Mouse (Mus musculus): ENCODE measurements around the gene Arhgef33. TPM values are rescaled to one million over a fixed set of nuclear protein-coding genes. Genes with fewer than 3 reads are reported as not detected.

The Arhgef33 gene
- polyA plus RNA-seq, 1 experiment from 2014 or later = 0.32 TPM

DNA sequence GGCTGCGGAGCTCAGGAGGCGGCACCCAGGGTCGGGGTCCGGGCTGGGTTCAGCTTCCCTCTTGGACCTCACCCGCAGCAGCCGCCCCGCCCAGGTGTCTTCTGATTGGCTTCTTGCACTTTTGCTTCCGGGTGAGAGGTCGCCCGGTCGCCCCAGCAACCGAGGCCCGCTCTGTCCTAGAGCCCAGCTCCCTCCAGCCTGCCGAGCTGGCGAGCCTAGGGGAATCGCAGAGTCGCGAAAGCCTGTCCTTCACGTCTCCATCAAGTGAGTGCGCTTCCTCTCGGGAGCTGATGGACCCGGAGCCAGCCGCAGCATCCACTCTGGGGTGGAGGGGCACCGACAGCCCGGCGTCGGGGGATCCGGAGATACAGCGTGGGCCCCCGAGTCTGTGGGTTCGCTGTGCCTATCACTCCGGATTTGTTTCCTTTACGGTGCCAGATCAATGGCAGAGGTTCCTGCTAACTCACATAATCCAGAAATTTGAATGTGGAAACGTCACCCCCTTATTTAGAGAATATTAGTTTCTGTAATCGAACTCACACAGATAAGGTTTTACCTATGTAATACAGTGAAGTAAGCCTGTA lies 17.0 kb upstream of the Arhgef33 start, which contains the start of the genes Morn2 and Dhx57:
Gene Morn2, plus strand, starts transcription at position 130 of the 584 bp plus-strand sequence.
Gene Dhx57, minus strand, starts transcription at position 403 of the 584 bp plus-strand sequence.
- Histone ChIP-seq H3K4me3 (ENCODE audit: low read depth, low read length) (peak within 1 kb of the TSS; percentile 80), H3K27ac (ENCODE audit: low read length) (peak within 1 kb of the TSS; percentile 71), H3K4me2 (ENCODE audit: low read depth, low read length) (peak within 1 kb of the TSS; percentile 94)

DNA sequence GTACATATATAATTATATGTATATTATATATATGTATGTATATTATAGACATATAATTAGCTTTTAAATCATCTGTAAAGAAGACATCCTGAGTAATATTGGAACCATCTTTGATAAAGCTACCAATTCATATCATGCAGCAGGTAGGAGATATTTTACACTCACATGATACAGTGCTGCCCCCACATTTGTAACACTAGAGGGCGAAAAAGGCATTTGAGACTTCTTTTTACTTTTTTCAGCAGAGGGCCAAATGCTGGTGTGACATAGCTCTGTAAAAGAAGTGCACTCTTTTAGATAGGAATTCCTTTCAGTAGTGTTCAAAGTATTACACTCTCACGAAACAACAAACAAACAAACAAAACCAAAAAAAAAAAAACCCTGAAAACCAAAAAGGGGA lies 16.1 kb upstream of the Arhgef33 start:
- Histone ChIP-seq H3K9ac (ENCODE audit: low read depth, low read length) (no peak overlapping the region), H3K27ac (ENCODE audit: low read length) (no peak overlapping the region), H3K4me3 (ENCODE audit: low read depth, low read length) (no peak overlapping the region), H3K4me2 (ENCODE audit: low read depth, low read length) (no peak overlapping the region), H3K27me3 (ENCODE audit: control insufficient read depth, insufficient read depth, low read depth, low read length) (no peaks in the 10 kb centered on the region), H3K36me3 (ENCODE audit: control insufficient read depth, insufficient read depth) (no peaks in the 10 kb centered on the region), H3K4me1 (ENCODE audit: control insufficient read depth, low read depth, low read length) (peaks cover 17% of the 10 kb centered on the region), H3K9me3 (replicated peaks; ENCODE audit: control insufficient read depth, low read length) (no peaks in the 10 kb centered on the region)
- WGBS (ENCODE audit: insufficient replicate concordance) = 17% methylated on average over 2 of the region's 2 CpGs
- ATAC-seq (ENCODE audit: low read depth) = no peak

More for the DNA sequence above, 17.0 kb upstream of the Arhgef33 start, which contains the start of the genes Morn2 and Dhx57:
- Histone ChIP-seq H3K27me3 (ENCODE audit: control insufficient read depth, insufficient read depth, low read depth, low read length) (no peaks in the 10 kb centered on the region), H3K9me3 (replicated peaks; ENCODE audit: control insufficient read depth, low read length) (no peaks in the 10 kb centered on the region), H3K36me3 (ENCODE audit: control insufficient read depth, insufficient read depth) (no peaks in the 10 kb centered on the region), H3K4me1 (ENCODE audit: control insufficient read depth, low read depth, low read length) (peaks cover 17% of the 10 kb centered on the region), H3K9ac (ENCODE audit: low read depth, low read length) (peak within 1 kb of the TSS; percentile 78)
- ATAC-seq (ENCODE audit: low read depth) = peak; percentile 100
- 1% methylated on average over 35 of the region's 35 CpGs for WGBS (ENCODE audit: insufficient replicate concordance)

DNA sequence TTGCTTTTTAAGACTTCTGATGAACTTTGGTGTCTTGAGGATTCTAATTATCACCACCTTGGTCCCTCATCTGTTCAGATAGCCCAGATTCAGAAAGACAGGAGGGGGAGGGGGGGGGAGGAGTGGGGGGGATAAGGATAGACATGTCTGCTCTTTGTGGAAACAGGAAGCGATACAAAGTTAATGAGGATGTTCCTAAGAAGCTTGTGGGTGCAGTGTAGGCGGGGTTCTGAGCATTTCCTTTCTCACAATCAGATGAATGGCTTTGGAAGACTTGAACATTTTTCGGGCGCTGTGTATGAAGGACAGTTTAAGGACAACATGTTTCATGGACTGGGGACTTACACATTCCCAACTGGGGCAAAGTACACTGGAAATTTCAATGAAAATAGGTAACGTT lies 11.9 kb upstream of the Arhgef33 start:
- H3K4me3 ChIP-seq (ENCODE audit: low read depth, low read length) = no peak overlapping the region
- ATAC-seq (ENCODE audit: low read depth) = no peak
- no peaks in the 10 kb centered on the region for H3K9me3 ChIP-seq (replicated peaks; ENCODE audit: control insufficient read depth, low read length)
- H3K27me3 ChIP-seq (ENCODE audit: control insufficient read depth, insufficient read depth, low read depth, low read length) = no peaks in the 10 kb centered on the region
- H3K27ac ChIP-seq (ENCODE audit: low read length) = no peak overlapping the region
- no peak overlapping the region for H3K4me2 ChIP-seq (ENCODE audit: low read depth, low read length)
- H3K9ac ChIP-seq (ENCODE audit: low read depth, low read length) = no peak overlapping the region
- no peaks in the 10 kb centered on the region for H3K4me1 ChIP-seq (ENCODE audit: control insufficient read depth, low read depth, low read length)
- WGBS (ENCODE audit: insufficient replicate concordance) = 59% methylated on average over 5 of the region's 5 CpGs
- H3K36me3 ChIP-seq (ENCODE audit: control insufficient read depth, insufficient read depth) = no peaks in the 10 kb centered on the region

DNA sequence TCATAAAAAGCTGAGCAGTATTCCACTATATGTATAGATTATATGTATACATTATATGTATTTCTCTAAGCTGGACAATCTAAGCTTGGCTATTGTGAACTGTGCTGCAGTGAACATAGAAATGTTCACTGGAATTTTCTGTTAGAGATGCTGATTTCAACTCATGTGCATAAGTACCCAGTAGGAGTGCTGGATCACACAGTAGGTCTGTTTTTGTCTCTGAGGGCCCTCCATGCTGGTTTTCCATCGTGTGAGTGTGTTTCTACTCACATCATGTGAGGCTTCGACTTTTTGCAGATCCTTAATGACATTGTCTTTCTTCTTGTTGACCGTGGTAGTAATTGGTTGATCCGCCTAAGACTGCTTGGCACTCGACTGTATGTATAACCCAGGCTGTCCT lies 8.4 kb upstream of the Arhgef33 start:
- ATAC-seq (ENCODE audit: low read depth) = no peak
- Histone ChIP-seq H3K27ac (ENCODE audit: low read length) (no peak overlapping the region), H3K4me2 (ENCODE audit: low read depth, low read length) (no peak overlapping the region), H3K27me3 (ENCODE audit: control insufficient read depth, insufficient read depth, low read depth, low read length) (no peaks in the 10 kb centered on the region), H3K4me1 (ENCODE audit: control insufficient read depth, low read depth, low read length) (no peaks in the 10 kb centered on the region), H3K9me3 (replicated peaks; ENCODE audit: control insufficient read depth, low read length) (no peaks in the 10 kb centered on the region), H3K9ac (ENCODE audit: low read depth, low read length) (no peak overlapping the region), H3K4me3 (ENCODE audit: low read depth, low read length) (no peak overlapping the region), H3K36me3 (ENCODE audit: control insufficient read depth, insufficient read depth) (no peaks in the 10 kb centered on the region)
- 66% methylated on average over 5 of the region's 5 CpGs for WGBS (ENCODE audit: insufficient replicate concordance)

DNA sequence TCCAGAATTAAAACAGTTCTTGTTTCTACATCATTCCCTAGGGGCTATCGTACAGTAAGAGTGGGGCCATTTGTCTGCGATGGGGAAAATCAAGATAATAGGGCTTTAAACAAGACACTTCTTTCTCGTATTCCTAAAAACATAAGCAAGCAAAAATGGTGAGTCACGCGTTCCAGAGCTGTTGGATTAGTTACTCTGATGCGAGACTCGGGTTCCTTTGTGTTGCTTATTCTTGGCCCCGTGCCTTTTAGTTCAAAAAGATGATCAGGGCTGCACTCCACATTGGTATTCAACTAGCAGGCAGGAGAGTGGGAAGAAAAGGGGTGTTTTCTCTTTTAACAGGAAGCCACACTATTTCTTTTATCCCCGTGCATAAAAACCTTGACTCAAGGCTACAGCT lies 4.6 kb downstream of the Arhgef33 start:
- H3K36me3 ChIP-seq (ENCODE audit: control insufficient read depth, insufficient read depth) = no peaks in the 10 kb centered on the region
- no peak overlapping the region for H3K4me2 ChIP-seq (ENCODE audit: low read depth, low read length)
- H3K27me3 ChIP-seq (ENCODE audit: control insufficient read depth, insufficient read depth, low read depth, low read length) = no peaks in the 10 kb centered on the region
- no peak overlapping the region for H3K27ac ChIP-seq (ENCODE audit: low read length)
- H3K4me3 ChIP-seq (ENCODE audit: low read depth, low read length) = no peak overlapping the region
- ATAC-seq (ENCODE audit: low read depth) = no peak
- H3K9me3 ChIP-seq (replicated peaks; ENCODE audit: control insufficient read depth, low read length) = no peaks in the 10 kb centered on the region
- no peaks in the 10 kb centered on the region for H3K4me1 ChIP-seq (ENCODE audit: control insufficient read depth, low read depth, low read length)
- H3K9ac ChIP-seq (ENCODE audit: low read depth, low read length) = no peak overlapping the region
- WGBS (ENCODE audit: insufficient replicate concordance) = 65% methylated on average over 9 of the region's 9 CpGs

DNA sequence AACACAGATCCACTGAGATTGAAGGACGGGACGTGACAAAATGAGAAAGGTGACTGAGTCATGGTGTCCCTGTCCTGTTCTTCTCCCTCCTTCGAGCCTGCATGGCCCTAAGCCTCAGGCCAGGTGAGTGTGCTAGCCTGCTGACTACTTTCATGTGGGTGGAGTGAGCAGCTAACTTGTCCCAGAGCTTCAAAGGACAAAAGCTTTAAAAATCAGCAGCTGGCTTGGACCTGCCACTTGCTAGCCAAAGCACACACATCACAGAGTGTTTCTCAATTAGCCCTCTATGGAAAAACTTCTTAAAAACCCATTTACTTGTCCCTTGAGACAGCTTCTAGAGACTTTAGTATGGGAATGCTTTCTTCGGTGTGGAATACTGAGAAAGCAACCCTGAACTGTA lies 5.2 kb downstream of the Arhgef33 start:
- no peak for ATAC-seq (ENCODE audit: low read depth)
- H3K4me2 ChIP-seq (ENCODE audit: low read depth, low read length) = no peak overlapping the region
- no peaks in the 10 kb centered on the region for H3K27me3 ChIP-seq (ENCODE audit: control insufficient read depth, insufficient read depth, low read depth, low read length)
- no peaks in the 10 kb centered on the region for H3K4me1 ChIP-seq (ENCODE audit: control insufficient read depth, low read depth, low read length)
- H3K4me3 ChIP-seq (ENCODE audit: low read depth, low read length) = no peak overlapping the region
- H3K27ac ChIP-seq (ENCODE audit: low read length) = no peak overlapping the region
- H3K36me3 ChIP-seq (ENCODE audit: control insufficient read depth, insufficient read depth) = no peaks in the 10 kb centered on the region
- 57% methylated on average over 4 of the region's 4 CpGs for WGBS (ENCODE audit: insufficient replicate concordance)
- no peaks in the 10 kb centered on the region for H3K9me3 ChIP-seq (replicated peaks; ENCODE audit: control insufficient read depth, low read length)
- no peak overlapping the region for H3K9ac ChIP-seq (ENCODE audit: low read depth, low read length)

DNA sequence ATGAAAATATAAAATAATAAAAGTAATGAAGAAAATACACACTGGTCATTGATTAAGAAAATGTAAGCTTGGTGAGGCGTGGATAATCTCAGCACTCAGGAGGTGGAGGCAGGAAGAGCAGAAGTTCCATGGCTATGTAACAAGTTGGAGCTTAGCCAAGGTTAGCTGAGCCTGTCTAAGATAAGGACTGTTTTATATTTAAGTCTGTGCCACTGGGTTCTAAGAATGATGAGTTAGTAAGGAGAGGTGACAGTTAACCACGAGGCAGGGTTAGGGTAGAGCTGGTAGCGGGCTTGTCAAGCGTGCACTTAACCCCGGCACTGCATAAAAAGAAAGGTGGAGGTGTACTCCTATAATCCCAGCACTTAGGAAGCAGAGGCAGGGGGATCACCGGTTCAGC lies 15.0 kb downstream of the Arhgef33 start:
- WGBS (ENCODE audit: insufficient replicate concordance) = 51% methylated on average over 6 of the region's 6 CpGs
- no peak for ATAC-seq (ENCODE audit: low read depth)

DNA sequence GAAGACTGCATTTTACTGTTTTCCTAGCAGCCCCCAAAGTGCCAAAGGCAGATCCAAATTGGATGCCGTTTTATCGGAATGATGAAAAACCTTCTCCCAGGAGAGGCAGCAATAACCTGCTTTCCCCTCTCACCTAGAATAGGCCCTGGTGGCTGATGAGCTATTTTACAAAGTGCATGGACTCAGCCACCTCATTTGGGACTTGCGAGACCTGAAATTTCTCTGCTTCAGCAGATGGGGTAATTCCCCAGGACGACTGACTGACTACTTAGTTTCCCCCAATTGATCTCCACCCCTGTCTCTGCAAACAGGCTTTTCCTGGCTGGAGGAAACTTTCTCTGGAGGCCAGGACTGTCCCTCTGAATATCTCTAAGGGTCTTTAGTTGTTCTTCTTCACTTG lies 15.8 kb downstream of the Arhgef33 start:
- no peak overlapping the region for H3K4me2 ChIP-seq (ENCODE audit: low read depth, low read length)
- H3K9me3 ChIP-seq (replicated peaks; ENCODE audit: control insufficient read depth, low read length) = no peaks in the 10 kb centered on the region
- H3K27me3 ChIP-seq (ENCODE audit: control insufficient read depth, insufficient read depth, low read depth, low read length) = no peaks in the 10 kb centered on the region
- H3K4me1 ChIP-seq (ENCODE audit: control insufficient read depth, low read depth, low read length) = no peaks in the 10 kb centered on the region
- ATAC-seq (ENCODE audit: low read depth) = no peak
- H3K27ac ChIP-seq (ENCODE audit: low read length) = no peak overlapping the region
- no peak overlapping the region for H3K9ac ChIP-seq (ENCODE audit: low read depth, low read length)
- H3K36me3 ChIP-seq (ENCODE audit: control insufficient read depth, insufficient read depth) = no peaks in the 10 kb centered on the region
- H3K4me3 ChIP-seq (ENCODE audit: low read depth, low read length) = no peak overlapping the region
- 61% methylated on average over 4 of the region's 4 CpGs for WGBS (ENCODE audit: insufficient replicate concordance)

More for the DNA sequence above, 15.0 kb downstream of the Arhgef33 start:
- Histone ChIP-seq H3K9me3 (replicated peaks; ENCODE audit: control insufficient read depth, low read length) (no peaks in the 10 kb centered on the region), H3K4me3 (ENCODE audit: low read depth, low read length) (no peak overlapping the region), H3K9ac (ENCODE audit: low read depth, low read length) (no peak overlapping the region), H3K27me3 (ENCODE audit: control insufficient read depth, insufficient read depth, low read depth, low read length) (no peaks in the 10 kb centered on the region), H3K27ac (ENCODE audit: low read length) (no peak overlapping the region), H3K36me3 (ENCODE audit: control insufficient read depth, insufficient read depth) (no peaks in the 10 kb centered on the region), H3K4me1 (ENCODE audit: control insufficient read depth, low read depth, low read length) (no peaks in the 10 kb centered on the region), H3K4me2 (ENCODE audit: low read depth, low read length) (no peak overlapping the region)

DNA sequence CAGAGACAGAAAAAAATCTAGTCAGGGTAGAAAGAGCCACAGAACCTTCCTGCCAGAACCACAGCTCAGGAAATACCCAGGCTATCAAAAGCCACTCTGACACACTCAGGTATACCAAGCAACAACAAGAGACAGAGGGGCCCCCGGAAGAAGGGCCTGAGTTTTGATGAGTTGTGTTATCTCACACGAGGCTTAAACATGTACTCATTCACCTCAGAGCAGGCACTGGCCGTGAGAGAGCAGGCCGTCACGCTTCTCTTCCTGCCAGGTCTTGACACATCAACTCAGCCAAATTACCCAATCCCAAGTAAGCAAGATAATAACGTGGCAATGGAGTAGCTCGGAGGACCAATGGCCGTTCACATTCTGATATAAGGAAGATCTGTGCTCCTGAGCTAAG lies 16.5 kb downstream of the Arhgef33 start:
- H3K4me1 ChIP-seq (ENCODE audit: control insufficient read depth, low read depth, low read length) = no peaks in the 10 kb centered on the region
- H3K9ac ChIP-seq (ENCODE audit: low read depth, low read length) = no peak overlapping the region
- WGBS (ENCODE audit: insufficient replicate concordance) = 27% methylated on average over 8 of the region's 8 CpGs
- no peaks in the 10 kb centered on the region for H3K9me3 ChIP-seq (replicated peaks; ENCODE audit: control insufficient read depth, low read length)
- no peaks in the 10 kb centered on the region for H3K36me3 ChIP-seq (ENCODE audit: control insufficient read depth, insufficient read depth)
- H3K4me3 ChIP-seq (ENCODE audit: low read depth, low read length) = no peak overlapping the region
- no peak overlapping the region for H3K27ac ChIP-seq (ENCODE audit: low read length)
- H3K27me3 ChIP-seq (ENCODE audit: control insufficient read depth, insufficient read depth, low read depth, low read length) = no peaks in the 10 kb centered on the region
- no peak for ATAC-seq (ENCODE audit: low read depth)
- no peak overlapping the region for H3K4me2 ChIP-seq (ENCODE audit: low read depth, low read length)
